Mouse (Mus musculus): ENCODE results near the gene Oosp1. TPM values are rescaled to one million over a fixed set of nuclear protein-coding genes. Genes with fewer than 3 reads are reported as not detected.

Oosp1 gene
- polyA plus RNA-seq (2015; fragmentation: Nextera tagmentation; extraction: Ambion mirVana) = 0.09 TPM in 1 of 2 replicates, not detected in the other

DNA sequence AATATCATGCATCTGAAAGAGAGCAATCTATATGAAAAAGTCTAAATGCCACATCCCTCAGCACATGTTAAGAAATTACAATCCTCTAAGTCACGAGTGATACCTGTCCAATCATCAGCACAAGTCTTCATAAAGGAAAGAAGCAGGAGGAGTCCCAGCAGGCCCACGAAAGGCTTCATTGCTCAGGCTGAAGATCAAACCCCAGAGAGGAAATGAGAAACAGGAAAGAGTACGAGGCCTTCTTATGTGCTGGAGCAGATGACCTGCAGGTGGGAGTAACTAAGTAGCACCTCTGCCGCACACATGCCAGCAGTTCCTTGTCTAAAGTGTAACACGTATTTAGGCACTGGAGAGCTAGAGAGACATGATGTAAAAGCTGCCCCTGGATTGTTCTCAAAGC lies at the start of gene Oosp1:
Oosp1 (minus strand) TSS at position 312 of the 400 bp plus-strand sequence.
- no peak for ATAC-seq (ENCODE audit: low read depth)
- Histone ChIP-seq H3K4me3 (ENCODE audit: low read depth, low read length) (no peak within 1 kb of the TSS), H3K27me3 (ENCODE audit: control insufficient read depth, insufficient read depth, low read depth, low read length) (no peaks in the 10 kb centered on the region), H3K36me3 (ENCODE audit: control insufficient read depth, insufficient read depth) (no peaks in the 10 kb centered on the region), H3K9ac (ENCODE audit: low read depth, low read length) (no peak within 1 kb of the TSS), H3K27ac (ENCODE audit: low read length) (no peak within 1 kb of the TSS), H3K9me3 (replicated peaks; ENCODE audit: control insufficient read depth, low read length) (no peaks in the 10 kb centered on the region), H3K4me1 (ENCODE audit: control insufficient read depth, low read depth, low read length) (no peaks in the 10 kb centered on the region), H3K4me2 (ENCODE audit: low read depth, low read length) (no peak within 1 kb of the TSS)
- 39% methylated on average over 5 of the region's 5 CpGs for WGBS (ENCODE audit: insufficient replicate concordance)

DNA sequence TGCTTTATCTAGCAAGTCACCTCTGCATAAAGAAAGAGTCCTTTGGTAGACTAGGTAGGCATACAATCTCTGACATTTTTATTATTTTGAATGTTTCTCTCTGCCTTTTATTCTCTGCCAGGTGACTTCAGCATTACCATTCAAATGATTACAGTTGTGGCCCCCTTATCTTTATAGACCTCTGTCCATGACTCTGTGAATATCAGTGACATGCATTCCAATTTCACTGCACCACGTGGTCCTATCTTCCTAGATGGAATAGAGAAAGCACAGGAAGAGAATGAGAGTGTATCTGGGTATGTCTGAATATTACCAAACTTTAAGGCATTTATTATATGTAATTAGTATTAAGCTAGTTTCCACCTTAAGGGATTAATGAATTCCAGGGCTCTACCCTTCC lies 45.5 kb upstream of the Oosp1 start:
- H3K27ac ChIP-seq (ENCODE audit: low read length) = no peak overlapping the region
- no peak overlapping the region for H3K4me3 ChIP-seq (ENCODE audit: low read depth, low read length)
- no peaks in the 10 kb centered on the region for H3K9me3 ChIP-seq (replicated peaks; ENCODE audit: control insufficient read depth, low read length)
- no peak overlapping the region for H3K4me2 ChIP-seq (ENCODE audit: low read depth, low read length)
- peaks cover 4% of the 10 kb centered on the region; the same call in 1 of the 2 replicates for H3K4me1 ChIP-seq (ENCODE audit: control insufficient read depth, low read depth, low read length)
- no peak overlapping the region for H3K9ac ChIP-seq (ENCODE audit: low read depth, low read length)
- ATAC-seq (ENCODE audit: low read depth) = peak; percentile 72
- 20% methylated on average over 1 of the region's 1 CpGs for WGBS (ENCODE audit: insufficient replicate concordance)
- H3K36me3 ChIP-seq (ENCODE audit: control insufficient read depth, insufficient read depth) = no peaks in the 10 kb centered on the region
- no peaks in the 10 kb centered on the region for H3K27me3 ChIP-seq (ENCODE audit: control insufficient read depth, insufficient read depth, low read depth, low read length)

DNA sequence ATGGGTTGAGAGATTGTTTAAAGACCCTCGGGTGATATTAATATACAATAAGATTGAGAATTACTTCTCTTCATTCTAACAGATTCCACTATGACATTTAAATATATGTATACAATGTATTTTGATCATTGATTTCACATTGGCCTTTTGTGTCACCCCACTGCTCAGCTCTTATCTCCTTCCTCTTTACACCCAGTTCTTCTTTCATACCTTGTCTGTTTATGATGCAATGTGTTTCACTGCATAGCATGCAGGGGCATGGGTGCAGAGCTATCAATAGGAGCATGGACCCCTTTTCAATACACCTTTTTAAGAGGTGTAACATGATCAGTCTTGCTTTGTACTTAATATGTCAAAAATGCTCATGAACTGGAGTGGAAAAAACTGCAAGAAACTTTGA lies 39.3 kb upstream of the Oosp1 start:
- 51% methylated on average over 1 of the region's 1 CpGs for WGBS (ENCODE audit: insufficient replicate concordance)
- Histone ChIP-seq H3K9ac (ENCODE audit: low read depth, low read length) (no peak overlapping the region), H3K27ac (ENCODE audit: low read length) (no peak overlapping the region), H3K4me2 (ENCODE audit: low read depth, low read length) (no peak overlapping the region), H3K36me3 (ENCODE audit: control insufficient read depth, insufficient read depth) (no peaks in the 10 kb centered on the region), H3K4me1 (ENCODE audit: control insufficient read depth, low read depth, low read length) (peaks cover 4% of the 10 kb centered on the region; the same call in 1 of the 2 replicates), H3K27me3 (ENCODE audit: control insufficient read depth, insufficient read depth, low read depth, low read length) (no peaks in the 10 kb centered on the region), H3K9me3 (replicated peaks; ENCODE audit: control insufficient read depth, low read length) (no peaks in the 10 kb centered on the region), H3K4me3 (ENCODE audit: low read depth, low read length) (no peak overlapping the region)
- ATAC-seq (ENCODE audit: low read depth) = no peak

DNA sequence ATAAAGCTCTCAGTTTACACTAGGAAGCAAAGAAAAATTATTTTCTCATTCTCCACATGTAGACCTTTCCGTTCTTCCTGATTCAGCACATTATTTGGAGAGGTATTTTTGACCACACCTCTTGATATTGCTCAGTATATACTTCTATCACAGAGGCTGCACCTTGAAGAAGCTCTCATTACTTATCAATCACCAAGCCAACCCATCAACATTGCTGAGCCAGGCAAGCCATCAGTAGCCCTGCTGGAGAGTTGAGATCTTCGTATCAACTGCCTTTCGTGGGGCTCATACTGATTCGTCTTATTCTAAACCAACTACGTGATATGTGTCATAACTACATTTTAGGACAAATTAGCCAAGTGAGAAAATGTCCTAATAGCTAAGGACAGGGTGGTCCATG lies 36.4 kb upstream of the Oosp1 start:
- Histone ChIP-seq H3K4me1 (ENCODE audit: control insufficient read depth, low read depth, low read length) (peaks cover 4% of the 10 kb centered on the region; the same call in 1 of the 2 replicates), H3K4me2 (ENCODE audit: low read depth, low read length) (no peak overlapping the region), H3K4me3 (ENCODE audit: low read depth, low read length) (no peak overlapping the region), H3K27ac (ENCODE audit: low read length) (no peak overlapping the region), H3K36me3 (ENCODE audit: control insufficient read depth, insufficient read depth) (no peaks in the 10 kb centered on the region), H3K27me3 (ENCODE audit: control insufficient read depth, insufficient read depth, low read depth, low read length) (no peaks in the 10 kb centered on the region), H3K9me3 (replicated peaks; ENCODE audit: control insufficient read depth, low read length) (no peaks in the 10 kb centered on the region), H3K9ac (ENCODE audit: low read depth, low read length) (no peak overlapping the region)
- ATAC-seq (ENCODE audit: low read depth) = peak; percentile 84
- WGBS (ENCODE audit: insufficient replicate concordance) = 26% methylated on average over 5 of the region's 5 CpGs

DNA sequence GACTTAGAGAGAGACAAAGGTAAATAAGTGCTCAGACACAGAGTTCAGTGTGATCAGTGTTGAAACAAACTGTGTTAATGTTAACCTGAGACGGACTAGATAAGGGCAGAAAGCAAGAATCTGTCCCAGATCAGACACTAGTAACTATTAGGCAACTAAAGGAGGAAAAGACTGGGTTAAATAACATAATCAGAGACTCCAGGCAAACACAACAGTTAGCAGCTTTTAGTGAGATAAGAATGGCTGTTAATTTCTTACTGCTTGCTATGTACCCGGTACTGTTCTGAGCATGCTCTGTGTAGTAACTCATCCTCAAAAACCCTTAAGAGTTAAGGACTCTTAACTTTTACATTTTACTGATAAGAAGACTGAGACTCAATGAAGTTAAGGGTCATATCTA lies 35.0 kb upstream of the Oosp1 start:
- no peaks in the 10 kb centered on the region for H3K9me3 ChIP-seq (replicated peaks; ENCODE audit: control insufficient read depth, low read length)
- WGBS (ENCODE audit: insufficient replicate concordance) = 12% methylated on average over 2 of the region's 2 CpGs
- H3K27ac ChIP-seq (ENCODE audit: low read length) = peak overlapping the region; percentile 39; the same call in 1 of the 2 replicates
- H3K4me3 ChIP-seq (ENCODE audit: low read depth, low read length) = no peak overlapping the region
- ATAC-seq (ENCODE audit: low read depth) = peak; percentile 80
- peaks cover 4% of the 10 kb centered on the region; the same call in 1 of the 2 replicates for H3K4me1 ChIP-seq (ENCODE audit: control insufficient read depth, low read depth, low read length)
- H3K9ac ChIP-seq (ENCODE audit: low read depth, low read length) = no peak overlapping the region
- no peaks in the 10 kb centered on the region for H3K36me3 ChIP-seq (ENCODE audit: control insufficient read depth, insufficient read depth)
- no peak overlapping the region for H3K4me2 ChIP-seq (ENCODE audit: low read depth, low read length)
- H3K27me3 ChIP-seq (ENCODE audit: control insufficient read depth, insufficient read depth, low read depth, low read length) = no peaks in the 10 kb centered on the region

DNA sequence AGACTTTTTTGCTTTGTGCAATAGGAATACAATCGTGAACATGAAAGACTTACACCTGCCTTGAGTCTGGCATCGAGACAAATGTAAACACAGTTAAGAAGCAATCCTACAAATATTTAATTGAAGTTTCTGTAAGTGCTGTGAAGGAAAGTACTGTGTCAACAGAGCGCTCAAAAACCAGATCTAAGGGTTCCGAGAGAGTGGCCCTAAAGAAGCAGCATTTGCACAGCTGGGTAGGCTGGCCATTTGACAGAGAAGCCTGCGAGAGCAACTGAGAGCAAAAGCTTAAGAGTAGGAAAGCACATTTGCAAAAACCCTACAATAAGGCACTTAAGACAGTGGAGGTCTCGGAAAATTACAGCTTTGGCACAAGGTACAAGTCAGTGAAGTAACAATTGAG lies 33.3 kb upstream of the Oosp1 start:
- H3K36me3 ChIP-seq (ENCODE audit: control insufficient read depth, insufficient read depth) = no peaks in the 10 kb centered on the region
- 75% methylated on average over 6 of the region's 6 CpGs for WGBS (ENCODE audit: insufficient replicate concordance)
- no peak for ATAC-seq (ENCODE audit: low read depth)

DNA sequence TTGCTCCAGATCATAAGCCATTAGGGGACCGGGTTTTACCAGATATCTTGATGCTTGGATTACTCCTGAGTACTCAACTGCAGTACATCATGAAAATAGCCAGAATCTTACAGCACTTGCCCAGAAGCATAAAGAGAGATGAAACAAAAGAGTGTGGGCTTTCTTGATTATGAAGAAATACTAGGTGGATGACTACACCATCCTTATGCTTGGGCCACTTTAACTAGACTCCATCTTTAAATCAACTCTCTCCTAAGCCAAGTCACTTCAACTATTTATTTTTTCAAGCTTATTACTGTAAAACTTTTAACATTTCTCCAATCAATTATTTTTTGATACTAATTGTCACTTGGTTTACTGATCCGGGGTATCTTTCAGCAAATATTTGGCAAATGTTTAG lies 32.9 kb upstream of the Oosp1 start:
- H3K4me3 ChIP-seq (ENCODE audit: low read depth, low read length) = no peak overlapping the region
- H3K36me3 ChIP-seq (ENCODE audit: control insufficient read depth, insufficient read depth) = no peaks in the 10 kb centered on the region
- H3K4me2 ChIP-seq (ENCODE audit: low read depth, low read length) = no peak overlapping the region
- no peak overlapping the region for H3K27ac ChIP-seq (ENCODE audit: low read length)
- ATAC-seq (ENCODE audit: low read depth) = no peak
- no peaks in the 10 kb centered on the region for H3K9me3 ChIP-seq (replicated peaks; ENCODE audit: control insufficient read depth, low read length)
- WGBS (ENCODE audit: insufficient replicate concordance) = 72% methylated on average over 2 of the region's 2 CpGs
- no peak overlapping the region for H3K9ac ChIP-seq (ENCODE audit: low read depth, low read length)
- peaks cover 4% of the 10 kb centered on the region; the same call in 1 of the 2 replicates for H3K4me1 ChIP-seq (ENCODE audit: control insufficient read depth, low read depth, low read length)
- no peaks in the 10 kb centered on the region for H3K27me3 ChIP-seq (ENCODE audit: control insufficient read depth, insufficient read depth, low read depth, low read length)

More for the DNA sequence above, 33.3 kb upstream of the Oosp1 start:
- Histone ChIP-seq H3K4me2 (ENCODE audit: low read depth, low read length) (no peak overlapping the region), H3K9ac (ENCODE audit: low read depth, low read length) (no peak overlapping the region), H3K27me3 (ENCODE audit: control insufficient read depth, insufficient read depth, low read depth, low read length) (no peaks in the 10 kb centered on the region), H3K4me3 (ENCODE audit: low read depth, low read length) (no peak overlapping the region), H3K9me3 (replicated peaks; ENCODE audit: control insufficient read depth, low read length) (no peaks in the 10 kb centered on the region), H3K27ac (ENCODE audit: low read length) (no peak overlapping the region), H3K4me1 (ENCODE audit: control insufficient read depth, low read depth, low read length) (peaks cover 4% of the 10 kb centered on the region; the same call in 1 of the 2 replicates)

DNA sequence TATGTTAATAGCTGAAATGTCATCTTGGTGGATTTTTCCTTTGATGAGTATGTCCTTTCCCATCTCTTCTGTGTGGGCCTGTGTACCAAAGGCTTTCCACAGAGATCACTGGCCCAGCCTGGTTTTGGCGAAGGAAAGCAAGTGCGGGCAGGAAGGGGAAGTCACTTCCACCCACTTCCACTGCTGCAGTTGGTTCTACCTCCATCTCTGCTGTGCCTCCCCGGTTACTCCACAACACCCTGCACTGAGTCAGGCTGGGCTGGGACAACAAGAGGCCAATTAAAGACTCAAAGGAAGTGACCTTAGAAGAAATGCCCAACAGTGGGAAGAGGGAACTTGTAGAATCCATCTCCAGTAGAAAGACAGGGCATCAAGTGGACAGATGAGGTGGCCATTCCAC lies 29.1 kb upstream of the Oosp1 start:
- 35% methylated on average over 3 of the region's 3 CpGs for WGBS (ENCODE audit: insufficient replicate concordance)
- Histone ChIP-seq H3K9ac (ENCODE audit: low read depth, low read length) (no peak overlapping the region), H3K9me3 (replicated peaks; ENCODE audit: control insufficient read depth, low read length) (no peaks in the 10 kb centered on the region), H3K36me3 (ENCODE audit: control insufficient read depth, insufficient read depth) (no peaks in the 10 kb centered on the region), H3K4me3 (ENCODE audit: low read depth, low read length) (no peak overlapping the region), H3K4me1 (ENCODE audit: control insufficient read depth, low read depth, low read length) (no peaks in the 10 kb centered on the region), H3K4me2 (ENCODE audit: low read depth, low read length) (no peak overlapping the region), H3K27ac (ENCODE audit: low read length) (no peak overlapping the region), H3K27me3 (ENCODE audit: control insufficient read depth, insufficient read depth, low read depth, low read length) (no peaks in the 10 kb centered on the region)
- no peak for ATAC-seq (ENCODE audit: low read depth)

DNA sequence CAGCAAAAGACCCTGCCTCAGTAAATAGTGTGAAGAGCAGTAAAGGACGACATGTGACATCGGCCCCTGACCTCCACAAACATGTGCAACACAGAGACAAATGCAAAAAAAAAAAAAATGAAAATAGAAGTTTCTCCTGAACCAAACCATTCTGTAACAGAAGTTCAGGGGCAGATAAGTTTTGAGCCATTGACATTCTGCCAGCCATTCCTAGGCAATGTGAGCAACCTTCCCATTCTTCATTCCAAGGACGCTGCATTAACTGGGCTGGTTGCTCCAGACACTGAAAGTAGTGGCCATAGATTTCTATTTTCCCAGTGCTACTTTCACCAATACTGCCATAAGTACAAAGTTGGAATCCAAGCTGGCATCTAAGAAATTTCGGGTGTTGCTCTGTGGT lies 21.5 kb upstream of the Oosp1 start:
- no peak overlapping the region for H3K9ac ChIP-seq (ENCODE audit: low read depth, low read length)
- no peak overlapping the region for H3K4me2 ChIP-seq (ENCODE audit: low read depth, low read length)
- H3K27ac ChIP-seq (ENCODE audit: low read length) = no peak overlapping the region
- H3K36me3 ChIP-seq (ENCODE audit: control insufficient read depth, insufficient read depth) = no peaks in the 10 kb centered on the region
- H3K27me3 ChIP-seq (ENCODE audit: control insufficient read depth, insufficient read depth, low read depth, low read length) = no peaks in the 10 kb centered on the region
- ATAC-seq (ENCODE audit: low read depth) = no peak
- H3K4me3 ChIP-seq (ENCODE audit: low read depth, low read length) = no peak overlapping the region
- WGBS (ENCODE audit: insufficient replicate concordance) = 64% methylated on average over 4 of the region's 4 CpGs
- H3K9me3 ChIP-seq (replicated peaks; ENCODE audit: control insufficient read depth, low read length) = no peaks in the 10 kb centered on the region
- H3K4me1 ChIP-seq (ENCODE audit: control insufficient read depth, low read depth, low read length) = no peaks in the 10 kb centered on the region
